Mouse (Mus musculus) small intestine, adult 2 months (tissue): ENCODE measurements at regions not wholly inside any gene's neighbourhood (a gene's known extent, or its start where the extent isn't known, plus 50 kb on each side); places are given as distances from the start of the nearest gene placed in this dataset.

Source experiments
- CTCF ChIP-seq: fragments of 200-500 bp; IDR thresholded peaks from 2 replicates; pipeline ENCODE4 v1.5.1; 2012; ENCODE audit warnings: low read depth, mild to moderate bottlenecking, control low read depth, inconsistent platforms, low read length, moderate library complexity, mixed read lengths; ENCODE audit not compliant: insufficient replicate concordance, insufficient read length; ENCODE audit errors: extremely low read depth
- POLR2A ChIP-seq: fragments of 200-500 bp; IDR thresholded peaks from 2 replicates; pipeline ENCODE4 v1.6.1; 2012; ENCODE audit warnings: low read depth, mild to moderate bottlenecking, control low read depth, inconsistent platforms, low read length, moderate library complexity

DNA sequence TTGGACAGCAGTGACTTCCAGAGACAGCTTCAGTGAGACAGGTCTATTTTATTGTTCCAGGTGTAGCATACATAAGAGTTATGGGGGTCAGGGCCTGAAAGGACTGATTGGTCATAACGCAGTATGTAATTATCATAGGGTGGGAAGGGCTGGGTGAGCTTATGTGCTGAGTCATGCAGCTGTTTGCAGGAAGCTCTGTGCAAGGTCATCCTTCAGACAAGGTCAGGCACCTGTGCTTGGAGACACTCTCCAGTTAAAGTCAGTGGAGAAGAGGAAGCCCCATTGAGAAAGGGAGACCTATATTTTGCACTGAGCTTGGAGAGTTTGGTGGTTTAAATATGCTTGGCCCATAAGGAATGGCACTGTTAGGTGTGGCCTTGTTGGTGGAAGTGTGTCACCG is 62.0 kb upstream of the Nkd1 start:
- TF ChIP-seq POLR2A (no peak), CTCF (no peak)
